Mouse (Mus musculus): ENCODE measurements around the gene Thoc3. TPM values are rescaled to one million over a fixed set of nuclear protein-coding genes. Genes with fewer than 3 reads are reported as not detected.

Thoc3 gene
- polyA plus RNA-seq, 1 experiment: 24.7 TPM

- no peak overlapping the region for H3K27ac ChIP-seq (ENCODE audit: insufficient read depth, low read length)
- no peaks in the 10 kb centered on the region for H3K4me1 ChIP-seq (ENCODE audit: control insufficient read depth, insufficient read depth, low read length)
- no peak for TF ChIP-seq CTCF (IDR thresholded peaks at IDR 0.05; ENCODE audit: extremely low read depth, insufficient read depth, low read length)
- no peak overlapping the region for H3K4me3 ChIP-seq (ENCODE audit: insufficient read depth, low read length)
Measured at GRCm38 (mm10) chr13:54491381-54491780, 22.7 kb upstream of the Thoc3 start.

DNA sequence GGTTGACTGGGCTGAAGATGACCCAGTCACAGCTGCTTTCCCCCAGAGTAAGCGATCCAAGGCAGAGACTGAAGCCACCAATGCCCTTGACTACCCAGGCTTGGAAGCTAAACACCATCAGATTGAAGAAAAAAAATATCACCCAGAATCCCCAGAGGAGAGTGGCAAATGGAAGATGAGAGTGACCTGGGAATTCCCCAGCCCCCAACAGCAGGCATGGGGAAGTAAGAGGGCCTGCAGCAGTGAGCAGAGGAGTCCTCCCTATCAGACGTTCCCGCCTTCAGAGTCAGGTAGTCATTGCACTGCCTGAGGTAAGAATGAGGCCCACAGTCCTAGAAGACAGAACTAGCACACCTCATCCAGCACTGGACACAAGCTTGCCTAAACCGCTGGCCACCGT is 21.8 kb upstream of the Thoc3 start:
- H3K4me3 ChIP-seq (ENCODE audit: insufficient read depth, low read length): no peak overlapping the region
- TF ChIP-seq CTCF (IDR thresholded peaks at IDR 0.05; ENCODE audit: extremely low read depth, insufficient read depth, low read length) (no peak), POLR2A (IDR thresholded peaks at IDR 0.05; ENCODE audit: extremely low read depth, insufficient read depth, low read length) (no peak)
- no peaks in the 10 kb centered on the region for H3K4me1 ChIP-seq (ENCODE audit: control insufficient read depth, insufficient read depth, low read length)
- H3K27ac ChIP-seq (ENCODE audit: insufficient read depth, low read length): no peak overlapping the region

DNA sequence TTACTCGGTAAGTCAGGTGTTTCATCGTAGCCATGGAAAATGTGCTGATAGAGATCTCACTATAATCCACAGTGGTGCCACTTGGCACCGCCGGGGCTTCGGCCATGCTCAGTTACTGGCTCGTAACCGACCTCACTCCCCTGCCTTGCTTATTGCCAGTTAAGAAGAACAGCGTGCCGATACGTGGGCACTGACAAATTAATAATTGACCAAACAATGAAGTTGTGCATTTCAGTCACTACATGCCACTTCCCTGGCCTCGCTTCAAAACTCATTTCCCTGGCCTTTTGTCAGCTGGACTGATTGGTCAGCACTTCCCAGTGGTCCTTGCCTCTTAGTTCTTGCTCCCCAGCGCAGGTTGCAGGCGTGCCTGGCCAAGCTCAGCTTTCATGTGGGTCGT is 12.8 kb upstream of the Thoc3 start:
- no peak overlapping the region for H3K4me3 ChIP-seq (ENCODE audit: insufficient read depth, low read length)
- H3K4me1 ChIP-seq (ENCODE audit: control insufficient read depth, insufficient read depth, low read length): no peaks in the 10 kb centered on the region

DNA sequence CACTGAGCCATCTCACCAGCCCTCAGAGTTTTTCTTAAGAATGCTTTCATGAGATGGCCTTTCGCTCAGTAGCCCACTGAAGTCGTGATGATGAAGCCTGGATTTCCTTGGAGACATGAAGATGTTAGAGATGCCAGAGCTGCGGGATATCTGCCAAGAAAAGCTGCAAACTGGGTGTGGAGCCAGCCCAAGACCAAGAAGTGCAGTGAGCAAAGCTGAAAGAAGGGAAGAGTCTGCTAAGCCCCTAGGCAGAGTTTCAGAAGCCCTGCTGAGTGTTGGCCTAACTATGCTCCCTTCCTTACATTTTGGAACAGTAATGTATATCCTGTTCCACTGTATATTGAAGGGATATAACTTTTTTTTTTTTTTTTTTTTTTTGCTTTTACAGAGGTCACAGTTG is 10.6 kb upstream of the Thoc3 start:
- no peaks in the 10 kb centered on the region for H3K4me1 ChIP-seq (ENCODE audit: control insufficient read depth, insufficient read depth, low read length)
- TF ChIP-seq CTCF (IDR thresholded peaks at IDR 0.05; ENCODE audit: extremely low read depth, insufficient read depth, low read length) (no peak), POLR2A (IDR thresholded peaks at IDR 0.05; ENCODE audit: extremely low read depth, insufficient read depth, low read length) (no peak)
- H3K4me3 ChIP-seq (ENCODE audit: insufficient read depth, low read length): no peak overlapping the region
- no peak overlapping the region for H3K27ac ChIP-seq (ENCODE audit: insufficient read depth, low read length)

More for the DNA sequence above, 12.8 kb upstream of the Thoc3 start:
- no peak overlapping the region for H3K27ac ChIP-seq (ENCODE audit: insufficient read depth, low read length)
- TF ChIP-seq CTCF (IDR thresholded peaks at IDR 0.05; ENCODE audit: extremely low read depth, insufficient read depth, low read length): no peak
- TF ChIP-seq POLR2A (IDR thresholded peaks at IDR 0.05; ENCODE audit: extremely low read depth, insufficient read depth, low read length): no peak

DNA sequence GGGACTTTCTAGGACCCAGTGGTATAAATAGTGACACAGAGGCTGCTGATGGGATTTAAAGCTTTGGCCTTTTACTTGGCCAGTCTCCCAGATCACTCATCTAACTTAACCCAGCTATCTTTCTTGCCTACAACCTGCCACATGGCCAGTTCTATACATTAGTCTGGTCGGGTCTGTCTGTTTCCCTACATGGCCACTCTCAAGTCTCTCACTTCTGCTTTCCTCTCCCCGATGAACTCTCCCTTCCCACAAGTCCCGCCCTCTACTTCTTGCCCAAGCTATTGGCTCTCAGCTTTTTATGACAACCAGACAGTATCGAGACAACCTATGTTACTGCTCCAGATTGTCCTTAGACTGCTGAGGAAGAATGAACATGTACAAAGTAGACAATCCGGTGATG is 7.1 kb upstream of the Thoc3 start:
- TF ChIP-seq CTCF (IDR thresholded peaks at IDR 0.05; ENCODE audit: extremely low read depth, insufficient read depth, low read length): no peak
- TF ChIP-seq POLR2A (IDR thresholded peaks at IDR 0.05; ENCODE audit: extremely low read depth, insufficient read depth, low read length): no peak
- Histone ChIP-seq H3K27ac (ENCODE audit: insufficient read depth, low read length) (no peak overlapping the region), H3K4me3 (ENCODE audit: insufficient read depth, low read length) (no peak overlapping the region), H3K4me1 (ENCODE audit: control insufficient read depth, insufficient read depth, low read length) (no peaks in the 10 kb centered on the region)

- Histone ChIP-seq H3K4me1 (ENCODE audit: control insufficient read depth, insufficient read depth, low read length) (no peaks in the 10 kb centered on the region), H3K27ac (ENCODE audit: insufficient read depth, low read length) (no peak overlapping the region), H3K4me3 (ENCODE audit: insufficient read depth, low read length) (no peak overlapping the region)
- no peak for TF ChIP-seq POLR2A (IDR thresholded peaks at IDR 0.05; ENCODE audit: extremely low read depth, insufficient read depth, low read length)
- no peak for TF ChIP-seq CTCF (IDR thresholded peaks at IDR 0.05; ENCODE audit: extremely low read depth, insufficient read depth, low read length)
Measured at GRCm38 (mm10) chr13:54474996-54475395, 6.3 kb upstream of the Thoc3 start.

- Histone ChIP-seq H3K4me1 (ENCODE audit: control insufficient read depth, insufficient read depth, low read length) (peaks cover 5% of the 10 kb centered on the region), H3K27ac (ENCODE audit: insufficient read depth, low read length) (no peak overlapping the region), H3K4me3 (ENCODE audit: insufficient read depth, low read length) (no peak overlapping the region)
- TF ChIP-seq POLR2A (IDR thresholded peaks at IDR 0.05; ENCODE audit: extremely low read depth, insufficient read depth, low read length) (no peak), CTCF (IDR thresholded peaks at IDR 0.05; ENCODE audit: extremely low read depth, insufficient read depth, low read length) (no peak)
Measured at GRCm38 (mm10) chr13:54471967-54472366, 3.3 kb upstream of the Thoc3 start.

GRCm38 (mm10) chr13:54469012-54469354 is 334 bp upstream of the Thoc3 start:
- H3K4me1 ChIP-seq (ENCODE audit: control insufficient read depth, insufficient read depth, low read length): peaks cover 5% of the 10 kb centered on the region
- no peak overlapping the region for H3K27ac ChIP-seq (ENCODE audit: insufficient read depth, low read length)
- peak overlapping the region; percentile 82 for H3K4me3 ChIP-seq (ENCODE audit: insufficient read depth, low read length)
- TF ChIP-seq POLR2A (IDR thresholded peaks at IDR 0.05; ENCODE audit: extremely low read depth, insufficient read depth, low read length) (no peak), CTCF (IDR thresholded peaks at IDR 0.05; ENCODE audit: extremely low read depth, insufficient read depth, low read length) (no peak)

GRCm38 (mm10) chr13:54459282-54459681 is 9.4 kb downstream of the Thoc3 start:
- TF ChIP-seq CTCF (IDR thresholded peaks at IDR 0.05; ENCODE audit: extremely low read depth, insufficient read depth, low read length) (no peak), POLR2A (IDR thresholded peaks at IDR 0.05; ENCODE audit: extremely low read depth, insufficient read depth, low read length) (no peak)
- Histone ChIP-seq H3K27ac (ENCODE audit: insufficient read depth, low read length) (no peak overlapping the region), H3K4me1 (ENCODE audit: control insufficient read depth, insufficient read depth, low read length) (peaks cover 2% of the 10 kb centered on the region; the same call in 1 of the 2 replicates), H3K4me3 (ENCODE audit: insufficient read depth, low read length) (no peak overlapping the region)

- no peak overlapping the region for H3K27ac ChIP-seq (ENCODE audit: insufficient read depth, low read length)
- peaks cover 2% of the 10 kb centered on the region; the same call in 1 of the 2 replicates for H3K4me1 ChIP-seq (ENCODE audit: control insufficient read depth, insufficient read depth, low read length)
- TF ChIP-seq CTCF (IDR thresholded peaks at IDR 0.05; ENCODE audit: extremely low read depth, insufficient read depth, low read length) (peak; percentile 50), POLR2A (IDR thresholded peaks at IDR 0.05; ENCODE audit: extremely low read depth, insufficient read depth, low read length) (no peak)
- H3K4me3 ChIP-seq (ENCODE audit: insufficient read depth, low read length): no peak overlapping the region
Measured at GRCm38 (mm10) chr13:54457062-54457461, 11.6 kb downstream of the Thoc3 start.
